Mouse (Mus musculus): ENCODE data around the gene Cysrt1.

- no peak for TF ChIP-seq GATA1 (IDR thresholded peaks at IDR 0.05; ENCODE audit: low read length)
- no peak for TF ChIP-seq TAL1 (IDR thresholded peaks at IDR 0.05; ENCODE audit: low read length)
These were observed 27.8 kb downstream of the Cysrt1 start, which contains the start of gene Stpg3 for GRCm38 (mm10) chr2:25214444-25214843.

Data from erythroblast, embryonic 14.5 days (primary cell).